Mouse (Mus musculus): ENCODE results near the gene Tmx4. TPM values are rescaled to one million over a fixed set of nuclear protein-coding genes. Genes with fewer than 3 reads are reported as not detected.
A peak's percentile ranks its signal among the peaks of the same experiment; 100 is the strongest.

Tmx4 gene
- polyA plus RNA-seq, 1 experiment from 2014 or later, result 12.5 TPM

- Histone ChIP-seq H3K4me1 (replicated peaks; ENCODE audit: insufficient read depth, low read length) (no peaks in the 10 kb centered on the region), H3K9me3 (replicated peaks; ENCODE audit: low read length) (no peaks in the 10 kb centered on the region), H3K4me2 (ENCODE audit: low read length) (no peak overlapping the region), H3K9ac (ENCODE audit: low read depth, low read length) (no peak overlapping the region), H3K4me3 (replicated peaks; ENCODE audit: low read depth, low read length) (no peak overlapping the region), H3K27ac (no peak overlapping the region), H3K36me3 (ENCODE audit: insufficient read depth, low read length) (no peaks in the 10 kb centered on the region; the same call in 1 of the 2 replicates), H3K27me3 (ENCODE audit: insufficient read depth, low read length) (no peaks in the 10 kb centered on the region)
- ATAC-seq (replicated peaks; ENCODE audit: low FRiP score, low read depth), result no peak
- no peak for DNase-seq (ENCODE audit: low spot score)
- no peak for TF ChIP-seq CTCF (IDR thresholded peaks at IDR 0.05; ENCODE audit: low read depth)
- WGBS, result 95% methylated on average over 6 of the region's 6 CpGs
Observed at GRCm38 (mm10) chr2:134591081-134591694, 52.8 kb downstream of the Tmx4 start.

- Histone ChIP-seq H3K4me3 (replicated peaks; ENCODE audit: low read depth, low read length) (no peak overlapping the region), H3K9ac (ENCODE audit: low read depth, low read length) (no peak overlapping the region), H3K9me3 (replicated peaks; ENCODE audit: low read length) (no peaks in the 10 kb centered on the region), H3K4me2 (ENCODE audit: low read length) (no peak overlapping the region), H3K36me3 (ENCODE audit: insufficient read depth, low read length) (no peaks in the 10 kb centered on the region), H3K27ac (no peak overlapping the region), H3K4me1 (replicated peaks; ENCODE audit: insufficient read depth, low read length) (no peaks in the 10 kb centered on the region), H3K27me3 (ENCODE audit: insufficient read depth, low read length) (no peaks in the 10 kb centered on the region)
- WGBS, result 69% methylated on average over 4 of the region's 4 CpGs
- TF ChIP-seq CTCF (IDR thresholded peaks at IDR 0.05; ENCODE audit: low read depth), result no peak
- no peak for DNase-seq (ENCODE audit: low spot score)
- no peak for ATAC-seq (replicated peaks; ENCODE audit: low FRiP score, low read depth)
Observed at GRCm38 (mm10) chr2:134585243-134585642, 58.7 kb downstream of the Tmx4 start.

DNA sequence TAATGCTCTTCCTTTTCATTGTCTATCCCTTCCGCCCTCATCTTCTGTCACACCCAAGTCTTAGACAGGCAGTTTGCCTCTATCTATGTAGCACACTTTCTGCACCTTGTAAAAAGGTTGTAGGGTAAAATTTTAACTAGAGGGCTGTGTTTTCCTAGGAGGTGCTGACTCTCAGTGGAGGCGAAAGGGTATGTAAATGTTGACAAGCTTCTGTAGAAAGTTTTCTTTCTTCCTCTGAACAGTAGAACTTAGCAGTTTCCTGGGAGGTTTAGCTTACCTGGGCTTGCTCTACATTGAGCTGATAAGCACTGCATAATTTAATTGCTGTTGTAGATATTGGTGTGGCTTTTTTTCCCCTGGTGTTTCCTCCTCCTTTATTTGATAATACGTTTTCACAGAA, 84.5 kb downstream of the Tmx4 start:
- H3K4me1 ChIP-seq (replicated peaks; ENCODE audit: insufficient read depth, low read length), result no peaks in the 10 kb centered on the region

GRCm38 (mm10) chr2:134554221-134554727, 89.7 kb downstream of the Tmx4 start, which contains the start of gene Hao1:
Gene Hao1, minus strand, starts transcription at chr2:134554368.
- H3K9me3 ChIP-seq (replicated peaks; ENCODE audit: low read length), result no peaks in the 10 kb centered on the region
- no peaks in the 10 kb centered on the region for H3K36me3 ChIP-seq (ENCODE audit: insufficient read depth, low read length)
- H3K9ac ChIP-seq (ENCODE audit: low read depth, low read length), result no peak within 1 kb of the TSS
- no peak for TF ChIP-seq CTCF (IDR thresholded peaks at IDR 0.05; ENCODE audit: low read depth)
- H3K4me2 ChIP-seq (ENCODE audit: low read length), result no peak within 1 kb of the TSS
- DNase-seq (ENCODE audit: low spot score), result no peak
- no peaks in the 10 kb centered on the region for H3K4me1 ChIP-seq (replicated peaks; ENCODE audit: insufficient read depth, low read length)
- no peak within 1 kb of the TSS for H3K27ac ChIP-seq
- no peak within 1 kb of the TSS for H3K4me3 ChIP-seq (replicated peaks; ENCODE audit: low read depth, low read length)
- 82% methylated on average over 8 of the region's 8 CpGs for WGBS
- H3K27me3 ChIP-seq (ENCODE audit: insufficient read depth, low read length), result no peaks in the 10 kb centered on the region
- no peak for ATAC-seq (replicated peaks; ENCODE audit: low FRiP score, low read depth)

More for the DNA sequence above, 84.5 kb downstream of the Tmx4 start:
- 88% methylated on average over 3 of the region's 3 CpGs for WGBS
- Histone ChIP-seq H3K27me3 (ENCODE audit: insufficient read depth, low read length) (no peaks in the 10 kb centered on the region), H3K27ac (no peak overlapping the region), H3K9ac (ENCODE audit: low read depth, low read length) (no peak overlapping the region), H3K9me3 (replicated peaks; ENCODE audit: low read length) (no peaks in the 10 kb centered on the region), H3K4me3 (replicated peaks; ENCODE audit: low read depth, low read length) (no peak overlapping the region), H3K36me3 (ENCODE audit: insufficient read depth, low read length) (no peaks in the 10 kb centered on the region), H3K4me2 (ENCODE audit: low read length) (no peak overlapping the region)
- no peak for DNase-seq (ENCODE audit: low spot score)
- no peak for ATAC-seq (replicated peaks; ENCODE audit: low FRiP score, low read depth)
- no peak for TF ChIP-seq CTCF (IDR thresholded peaks at IDR 0.05; ENCODE audit: low read depth)

GRCm38 (mm10) chr2:134552358-134552757, 91.6 kb downstream of the Tmx4 start:
- Histone ChIP-seq H3K4me3 (replicated peaks; ENCODE audit: low read depth, low read length) (no peak overlapping the region), H3K9ac (ENCODE audit: low read depth, low read length) (no peak overlapping the region), H3K9me3 (replicated peaks; ENCODE audit: low read length) (no peaks in the 10 kb centered on the region), H3K4me1 (replicated peaks; ENCODE audit: insufficient read depth, low read length) (no peaks in the 10 kb centered on the region), H3K27ac (no peak overlapping the region), H3K4me2 (ENCODE audit: low read length) (no peak overlapping the region), H3K36me3 (ENCODE audit: insufficient read depth, low read length) (no peaks in the 10 kb centered on the region), H3K27me3 (ENCODE audit: insufficient read depth, low read length) (no peaks in the 10 kb centered on the region)
- DNase-seq (ENCODE audit: low spot score), result no peak
- ATAC-seq (replicated peaks; ENCODE audit: low FRiP score, low read depth), result no peak
- TF ChIP-seq CTCF (IDR thresholded peaks at IDR 0.05; ENCODE audit: low read depth), result no peak

DNA sequence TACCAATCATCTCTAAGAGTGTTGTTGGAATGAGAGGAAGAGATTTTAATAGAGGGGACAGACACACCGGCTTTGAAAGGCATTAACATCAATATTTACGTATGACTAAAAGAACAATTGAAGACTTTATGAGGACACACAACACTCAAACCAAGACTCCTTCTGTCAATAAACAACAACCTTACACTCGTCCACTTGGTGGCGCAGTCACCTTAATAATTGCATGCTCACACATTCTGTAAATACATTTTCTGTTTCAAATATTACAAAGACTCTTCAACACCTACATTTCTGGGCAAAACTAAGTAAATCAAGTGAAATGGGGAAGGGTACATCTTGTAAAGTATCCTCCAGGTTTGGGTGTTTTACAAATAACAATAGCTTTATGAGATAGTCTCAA, 94.2 kb downstream of the Tmx4 start:
- no peak overlapping the region for H3K9ac ChIP-seq (ENCODE audit: low read depth, low read length)
- H3K4me1 ChIP-seq (replicated peaks; ENCODE audit: insufficient read depth, low read length), result no peaks in the 10 kb centered on the region
- no peak overlapping the region for H3K4me3 ChIP-seq (replicated peaks; ENCODE audit: low read depth, low read length)
- no peaks in the 10 kb centered on the region for H3K27me3 ChIP-seq (ENCODE audit: insufficient read depth, low read length)
- DNase-seq (ENCODE audit: low spot score), result peak; percentile 73
- ATAC-seq (replicated peaks; ENCODE audit: low FRiP score, low read depth), result no peak
- H3K36me3 ChIP-seq (ENCODE audit: insufficient read depth, low read length), result no peaks in the 10 kb centered on the region
- no peaks in the 10 kb centered on the region for H3K9me3 ChIP-seq (replicated peaks; ENCODE audit: low read length)
- H3K4me2 ChIP-seq (ENCODE audit: low read length), result no peak overlapping the region
- TF ChIP-seq CTCF (IDR thresholded peaks at IDR 0.05; ENCODE audit: low read depth), result peak; percentile 89
- H3K27ac ChIP-seq, result no peak overlapping the region
- WGBS, result 22% methylated on average over 4 of the region's 4 CpGs

- WGBS, result 67% methylated on average over 5 of the region's 5 CpGs
- Histone ChIP-seq H3K27ac (no peak overlapping the region), H3K9ac (ENCODE audit: low read depth, low read length) (no peak overlapping the region), H3K9me3 (replicated peaks; ENCODE audit: low read length) (no peaks in the 10 kb centered on the region), H3K27me3 (ENCODE audit: insufficient read depth, low read length) (no peaks in the 10 kb centered on the region), H3K4me3 (replicated peaks; ENCODE audit: low read depth, low read length) (no peak overlapping the region), H3K36me3 (ENCODE audit: insufficient read depth, low read length) (no peaks in the 10 kb centered on the region), H3K4me1 (replicated peaks; ENCODE audit: insufficient read depth, low read length) (no peaks in the 10 kb centered on the region), H3K4me2 (ENCODE audit: low read length) (no peak overlapping the region)
- ATAC-seq (replicated peaks; ENCODE audit: low FRiP score, low read depth) (no peak), DNase-seq (ENCODE audit: low spot score) (no peak)
- no peak for TF ChIP-seq CTCF (IDR thresholded peaks at IDR 0.05; ENCODE audit: low read depth)
Observed at GRCm38 (mm10) chr2:134545116-134545515, 98.8 kb downstream of the Tmx4 start.

Data from kidney, postnatal 0 days (tissue).